Mouse (Mus musculus) liver, adult 2 months (tissue): ENCODE data around the gene Taok3. TPM values are rescaled to one million over a fixed set of nuclear protein-coding genes. Genes with fewer than 3 reads are reported as not detected.

ENCODE experiments used
- DNase-seq: peaks from one replicate; pipeline ENCODE4 v3.0.0-alpha.2; 2011; ENCODE audit warnings: low read depth, low spot score; ENCODE audit errors: extremely low read depth
- H3K27ac ChIP-seq: fragments of 200-500 bp; replicated peaks from 2 replicates; pipeline ENCODE4 v1.5.1; 2012; ENCODE audit warnings: low read depth, mild to moderate bottlenecking, control low read depth, inconsistent platforms, low read length; ENCODE audit not compliant: insufficient read depth
- H3K27me3 ChIP-seq: fragments of 200-500 bp; 2 replicates; pipeline ENCODE4 v1.6.1; 2012; ENCODE audit warnings: mild to moderate bottlenecking, moderate library complexity, low read length, inconsistent platforms; ENCODE audit not compliant: control insufficient read depth, insufficient read depth
- H3K36me3 ChIP-seq: fragments of 200-500 bp; 2 replicates; pipeline ENCODE4 v1.6.1; 2012; ENCODE audit warnings: low read length, inconsistent platforms; ENCODE audit not compliant: control insufficient read depth, insufficient read depth
- H3K4me1 ChIP-seq: fragments of 200-500 bp; 2 replicates; pipeline ENCODE4 v1.6.1; 2011; ENCODE audit warnings: low read length; ENCODE audit not compliant: control insufficient read depth, insufficient read depth
- H3K4me3 ChIP-seq: fragments of 200-500 bp; 2 replicates; pipeline ENCODE4 v1.5.1; 2011; ENCODE audit warnings: low read depth, mild to moderate bottlenecking, control low read depth, low read length, moderate library complexity; ENCODE audit not compliant: insufficient read depth
- H3K79me2 ChIP-seq: fragments of 200-500 bp; 2 replicates; pipeline ENCODE4 v1.6.1; 2012; ENCODE audit warnings: inconsistent platforms, mild to moderate bottlenecking, low read length, moderate library complexity; ENCODE audit not compliant: control insufficient read depth, insufficient read depth
- H3K9ac ChIP-seq: fragments of 200-500 bp; 2 replicates; pipeline ENCODE4 v1.6.1; 2012; ENCODE audit warnings: low read depth, mild to moderate bottlenecking, control low read depth, inconsistent platforms, low read length
- CTCF ChIP-seq: fragments of 200-500 bp; IDR thresholded peaks from 2 replicates; pipeline ENCODE4 v1.5.1; 2011; ENCODE audit warnings: low read depth, low read length, control low read depth
- POLR2A ChIP-seq: fragments of 200-500 bp; IDR thresholded peaks from 2 replicates; pipeline ENCODE4 v1.6.1; 2011; ENCODE audit warnings: low read length, control low read depth; ENCODE audit not compliant: insufficient read depth; ENCODE audit errors: extremely low read depth
- WGBS: fragments of 180-500 bp; shearing (Covaris S2); methylation state at CpG from one replicate; pipeline ENCODE4 v1.1.7; 2018; 5-methylcytosine and 5-hydroxymethylcytosine counted together
- polyA plus RNA-seq: library from polyadenylated mRNA; depleted of rRNA; stranded (reverse); fragments of >200 nt; gene quantifications from 2 replicates; pipeline ENCODE4 v1.2.3, GENCODE M21; 2012; rRNA removed
- total RNA-seq: library from RNA; depleted of rRNA; stranded (reverse); fragments of >200 nt; gene quantifications from 2 replicates; pipeline ENCODE4 v1.2.3, GENCODE M21; 2014; rRNA removed

The Taok3 gene
- 23.0 and 27.9 TPM in 2 replicates for total RNA-seq
- polyA plus RNA-seq: 14.7 and 16.2 TPM in 2 replicates

DNA sequence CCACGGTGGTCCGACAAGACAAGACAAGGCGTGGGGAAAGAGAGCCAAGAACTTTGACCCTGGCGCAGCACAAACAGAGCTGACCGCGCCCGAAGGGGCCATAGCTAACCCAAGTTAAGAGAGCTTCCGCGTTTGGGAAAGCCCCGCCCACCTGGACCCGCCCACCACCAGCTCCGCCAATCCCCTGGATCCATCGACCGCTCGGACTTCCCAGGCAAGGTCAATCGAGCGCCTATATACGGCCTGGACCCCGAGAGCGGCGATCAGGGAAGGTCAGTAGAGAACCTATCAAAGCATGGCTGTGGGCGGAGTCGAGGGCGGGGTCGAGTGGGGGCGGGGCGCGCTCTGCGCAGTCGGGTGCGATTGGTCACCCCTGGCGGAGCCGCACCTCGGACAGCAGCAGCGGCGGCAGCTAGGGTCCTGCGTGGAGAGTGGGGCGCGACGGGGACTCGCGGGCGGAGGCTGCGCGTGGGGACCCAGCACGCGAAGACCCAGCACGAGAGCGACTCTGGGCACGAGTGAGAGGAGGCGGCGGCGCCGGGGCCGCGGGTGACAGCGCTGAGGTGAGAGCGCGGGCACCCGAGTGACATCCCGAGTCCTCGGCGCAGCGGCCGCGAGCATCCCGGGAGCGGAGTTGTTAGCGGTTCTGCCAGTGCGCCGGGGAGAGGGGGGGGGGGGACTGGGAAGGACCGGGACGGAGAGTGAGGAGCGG, at the start of gene Taok3:
Taok3 (plus strand) TSS at position 353 of the 712 bp plus-strand sequence.
- H3K27me3 ChIP-seq: no peaks in the 10 kb centered on the region
- WGBS: 1% methylated on average over 74 of the region's 74 CpGs
- H3K9ac ChIP-seq: peak within 1 kb of the TSS; percentile 90
- peaks cover 40% of the 10 kb centered on the region for H3K79me2 ChIP-seq
- H3K36me3 ChIP-seq: no peaks in the 10 kb centered on the region
- DNase-seq: peak; percentile 94
- H3K4me3 ChIP-seq: peak within 1 kb of the TSS; percentile 80
- TF ChIP-seq POLR2A (peak; percentile 88), CTCF (no peak)
- H3K4me1 ChIP-seq: peaks cover 31% of the 10 kb centered on the region
- peak within 1 kb of the TSS; percentile 95 for H3K27ac ChIP-seq

DNA sequence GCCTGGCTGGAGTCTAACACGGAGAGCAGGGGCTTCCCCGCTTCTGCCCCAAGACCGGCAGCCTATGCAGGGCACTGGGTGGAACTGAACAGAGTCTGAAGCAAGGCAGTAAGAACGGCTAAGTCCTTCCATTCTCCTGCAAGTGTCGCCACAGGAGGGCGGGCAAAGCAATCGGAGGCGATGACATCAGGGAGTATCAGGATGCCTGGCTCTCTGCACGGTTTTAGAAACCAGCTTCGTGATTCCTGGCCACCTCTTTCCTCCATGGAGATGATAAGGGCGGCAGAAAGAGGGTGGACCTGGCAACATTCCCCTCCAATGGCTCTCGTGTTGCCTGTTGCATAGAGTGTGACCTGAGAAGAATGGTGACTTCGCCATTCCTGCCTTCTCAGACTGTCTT, 32.2 kb upstream of the Taok3 start:
- no peak overlapping the region for H3K4me3 ChIP-seq
- DNase-seq: peak; percentile 76
- peaks cover 3% of the 10 kb centered on the region; the same call in 1 of the 2 replicates for H3K36me3 ChIP-seq
- 13% methylated on average over 13 of the region's 13 CpGs for WGBS
- H3K27ac ChIP-seq: no peak overlapping the region
- H3K79me2 ChIP-seq: no peaks in the 10 kb centered on the region
- TF ChIP-seq POLR2A (no peak), CTCF (no peak)
- no peaks in the 10 kb centered on the region for H3K27me3 ChIP-seq
- no peak overlapping the region for H3K9ac ChIP-seq
- H3K4me1 ChIP-seq: no peaks in the 10 kb centered on the region; the same call in 1 of the 2 replicates

DNA sequence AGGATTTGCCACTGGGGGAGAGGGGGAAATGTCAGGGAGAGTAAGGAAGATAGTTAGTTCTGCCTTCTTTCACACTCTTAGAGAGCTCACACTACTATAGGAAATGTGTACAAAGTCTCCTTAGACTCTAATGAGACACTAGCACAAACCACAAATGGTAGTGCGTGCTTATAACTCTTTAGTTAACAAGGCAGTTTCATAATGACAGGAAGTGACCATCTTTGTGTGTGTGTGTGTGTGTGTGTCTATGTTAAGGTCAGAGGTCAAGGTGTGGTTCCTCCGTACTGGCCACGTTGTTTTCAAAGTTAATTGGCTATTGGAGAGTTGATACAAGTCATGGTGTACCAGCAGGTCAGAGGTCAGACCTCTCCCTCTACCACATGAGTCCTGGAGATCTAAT, 30.8 kb upstream of the Taok3 start:
- Histone ChIP-seq H3K36me3 (peaks cover 14% of the 10 kb centered on the region), H3K27me3 (no peaks in the 10 kb centered on the region), H3K9ac (no peak overlapping the region), H3K4me3 (no peak overlapping the region), H3K79me2 (no peaks in the 10 kb centered on the region), H3K4me1 (no peaks in the 10 kb centered on the region; the same call in 1 of the 2 replicates), H3K27ac (no peak overlapping the region)
- WGBS: 16% methylated on average over 3 of the region's 3 CpGs
- peak; percentile 57 for DNase-seq
- no peak for TF ChIP-seq POLR2A
- TF ChIP-seq CTCF: no peak

DNA sequence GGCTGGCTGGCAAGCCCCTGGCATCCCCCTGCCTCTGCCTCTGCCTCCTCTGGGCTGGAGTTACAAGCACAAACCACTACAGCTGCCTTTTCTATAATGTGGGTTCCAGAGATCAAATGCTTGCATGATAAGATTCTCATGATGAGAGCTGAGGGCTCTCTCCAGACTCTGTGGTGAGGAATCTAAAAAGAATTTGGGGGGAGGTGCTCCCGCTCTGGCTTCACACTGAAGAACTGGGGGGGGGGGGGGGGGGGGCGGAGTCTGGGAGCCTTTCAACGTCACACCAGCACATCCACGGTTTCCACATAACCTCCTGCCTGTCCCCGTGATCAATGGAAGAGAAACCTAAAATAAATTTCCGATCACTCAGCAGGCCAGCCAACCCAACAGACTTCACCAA, 30.1 kb upstream of the Taok3 start:
- Histone ChIP-seq H3K79me2 (no peaks in the 10 kb centered on the region), H3K27ac (no peak overlapping the region), H3K9ac (no peak overlapping the region), H3K36me3 (peaks cover 15% of the 10 kb centered on the region), H3K27me3 (no peaks in the 10 kb centered on the region), H3K4me1 (no peaks in the 10 kb centered on the region; the same call in 1 of the 2 replicates), H3K4me3 (no peak overlapping the region)
- TF ChIP-seq CTCF (no peak), POLR2A (no peak)
- 12% methylated on average over 6 of the region's 6 CpGs for WGBS
- DNase-seq: peak; percentile 30

DNA sequence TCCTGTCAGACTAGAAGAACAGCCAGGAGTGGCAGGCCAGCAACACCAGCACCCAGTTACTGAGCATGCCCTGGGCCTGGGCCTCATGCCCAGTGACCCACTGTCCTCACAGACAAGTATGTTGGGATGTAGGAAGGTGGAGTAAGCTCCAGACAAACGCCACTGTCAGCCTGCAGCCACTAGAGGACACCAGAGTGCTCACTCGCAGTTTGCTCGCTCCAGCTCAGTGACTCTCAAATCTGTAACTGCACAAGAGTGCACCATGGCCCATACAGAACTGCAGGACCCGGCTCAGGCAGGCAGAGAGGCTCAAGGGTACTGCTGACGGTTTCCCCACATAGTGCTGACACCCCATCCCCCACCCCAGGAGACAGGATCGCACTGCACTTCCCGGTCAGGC, 25.5 kb upstream of the Taok3 start:
- Histone ChIP-seq H3K27ac (no peak overlapping the region), H3K27me3 (no peaks in the 10 kb centered on the region), H3K79me2 (no peaks in the 10 kb centered on the region), H3K9ac (no peak overlapping the region), H3K36me3 (peaks cover 21% of the 10 kb centered on the region), H3K4me1 (peaks cover 8% of the 10 kb centered on the region), H3K4me3 (no peak overlapping the region)
- TF ChIP-seq POLR2A: no peak
- TF ChIP-seq CTCF: peak; percentile 83
- 47% methylated on average over 7 of the region's 7 CpGs for WGBS
- peak; percentile 80 for DNase-seq

DNA sequence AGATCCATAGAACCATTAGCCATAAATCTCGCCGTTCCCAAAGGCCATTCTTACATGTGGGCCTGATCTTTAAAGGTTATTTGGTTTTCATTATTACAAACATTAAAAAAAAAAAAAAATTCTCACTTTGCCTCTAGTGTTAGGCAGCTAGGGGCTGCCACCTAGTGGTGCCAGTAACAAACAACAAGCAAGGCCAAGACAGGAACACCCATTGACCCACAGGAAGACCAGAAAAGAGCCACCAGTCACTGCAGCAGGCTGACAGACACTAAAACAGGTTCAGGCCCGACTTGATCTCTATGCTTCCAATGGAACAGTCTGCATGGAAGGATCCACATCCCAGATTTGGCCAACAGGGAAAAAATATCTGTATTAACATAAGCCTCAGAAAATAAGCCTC, 23.2 kb upstream of the Taok3 start:
- TF ChIP-seq POLR2A (no peak), CTCF (peak; percentile 72)
- WGBS: 34% methylated on average over 3 of the region's 3 CpGs
- H3K9ac ChIP-seq: no peak overlapping the region
- peaks cover 29% of the 10 kb centered on the region for H3K36me3 ChIP-seq
- DNase-seq: peak; percentile 62
- H3K4me1 ChIP-seq: peaks cover 8% of the 10 kb centered on the region
- no peaks in the 10 kb centered on the region for H3K79me2 ChIP-seq
- H3K27ac ChIP-seq: no peak overlapping the region
- H3K4me3 ChIP-seq: no peak overlapping the region
- H3K27me3 ChIP-seq: no peaks in the 10 kb centered on the region
